Mouse (Mus musculus): ENCODE data around the gene Skida1.

Skida1 gene

GRCm38 (mm10) chr2:18055016-18055928 is 6.4 kb upstream of the Skida1 start, which contains the start of gene Mllt10:
Gene Mllt10, plus strand, starts transcription at chr2:18055237.
- DNase-seq (ENCODE audit: low read depth): peak; percentile 60

- no peak for DNase-seq (ENCODE audit: low read depth)
These were observed 5.2 kb upstream of the Skida1 start for GRCm38 (mm10) chr2:18053951-18054530.

GRCm38 (mm10) chr2:18053243-18053950 is 4.5 kb upstream of the Skida1 start:
- no peak for DNase-seq (ENCODE audit: low read depth)

- DNase-seq (ENCODE audit: low read depth): no peak
These were observed 3.7 kb upstream of the Skida1 start for GRCm38 (mm10) chr2:18052581-18052980.

- DNase-seq (ENCODE audit: low read depth): no peak
These were observed 3.0 kb upstream of the Skida1 start for GRCm38 (mm10) chr2:18051831-18052170.

- DNase-seq (ENCODE audit: low read depth): no peak
These were observed 2.4 kb upstream of the Skida1 start for GRCm38 (mm10) chr2:18051026-18051830.

GRCm38 (mm10) chr2:18050541-18050985 is 1.7 kb upstream of the Skida1 start:
- no peak for DNase-seq (ENCODE audit: low read depth)

- no peak for DNase-seq (ENCODE audit: low read depth)
These were observed 1.2 kb upstream of the Skida1 start for GRCm38 (mm10) chr2:18050018-18050417.

- DNase-seq (ENCODE audit: low read depth): no peak
These were observed 499 bp upstream of the Skida1 start for GRCm38 (mm10) chr2:18049279-18049821.

GRCm38 (mm10) chr2:18047646-18048452 is 1.0 kb downstream of the Skida1 start:
- peak; percentile 68 for DNase-seq (ENCODE audit: low read depth)

- DNase-seq (ENCODE audit: low read depth): peak; percentile 59
These were observed 1.8 kb downstream of the Skida1 start for GRCm38 (mm10) chr2:18046758-18047645.

- no peak for DNase-seq (ENCODE audit: low read depth)
These were observed 2.7 kb downstream of the Skida1 start for GRCm38 (mm10) chr2:18046186-18046585.

GRCm38 (mm10) chr2:18045781-18046181 is 3.1 kb downstream of the Skida1 start:
- no peak for DNase-seq (ENCODE audit: low read depth)

- no peak for DNase-seq (ENCODE audit: low read depth)
These were observed 3.6 kb downstream of the Skida1 start for GRCm38 (mm10) chr2:18045143-18045780.

GRCm38 (mm10) chr2:18041199-18041885 is 7.5 kb downstream of the Skida1 start:
- DNase-seq (ENCODE audit: low read depth): no peak

GRCm38 (mm10) chr2:18040347-18041160 is 8.3 kb downstream of the Skida1 start:
- no peak for DNase-seq (ENCODE audit: low read depth)

GRCm38 (mm10) chr2:18039566-18040290 is 9.1 kb downstream of the Skida1 start:
- DNase-seq (ENCODE audit: low read depth): no peak
